Mouse (Mus musculus) small intestine, adult 10 weeks (tissue): ENCODE measurements around the gene Uso1. TPM values are rescaled to one million over a fixed set of nuclear protein-coding genes. Genes with fewer than 3 reads are reported as not detected.

ENCODE experiments used
- polyA plus RNA-seq: library from polyadenylated mRNA; stranded (reverse); fragments of 350-450 nt; fragmentation: Illumina TruSeq; extraction: RNeasy Lipid Tissue Mini Kit (QIAGEN cat#74804); gene quantifications from one replicate; pipeline ENCODE4 v1.2.3, GENCODE M21; 2014; ENCODE audit warnings: low replicate concordance

The Uso1 gene
- polyA plus RNA-seq, result 236 TPM

DNA sequence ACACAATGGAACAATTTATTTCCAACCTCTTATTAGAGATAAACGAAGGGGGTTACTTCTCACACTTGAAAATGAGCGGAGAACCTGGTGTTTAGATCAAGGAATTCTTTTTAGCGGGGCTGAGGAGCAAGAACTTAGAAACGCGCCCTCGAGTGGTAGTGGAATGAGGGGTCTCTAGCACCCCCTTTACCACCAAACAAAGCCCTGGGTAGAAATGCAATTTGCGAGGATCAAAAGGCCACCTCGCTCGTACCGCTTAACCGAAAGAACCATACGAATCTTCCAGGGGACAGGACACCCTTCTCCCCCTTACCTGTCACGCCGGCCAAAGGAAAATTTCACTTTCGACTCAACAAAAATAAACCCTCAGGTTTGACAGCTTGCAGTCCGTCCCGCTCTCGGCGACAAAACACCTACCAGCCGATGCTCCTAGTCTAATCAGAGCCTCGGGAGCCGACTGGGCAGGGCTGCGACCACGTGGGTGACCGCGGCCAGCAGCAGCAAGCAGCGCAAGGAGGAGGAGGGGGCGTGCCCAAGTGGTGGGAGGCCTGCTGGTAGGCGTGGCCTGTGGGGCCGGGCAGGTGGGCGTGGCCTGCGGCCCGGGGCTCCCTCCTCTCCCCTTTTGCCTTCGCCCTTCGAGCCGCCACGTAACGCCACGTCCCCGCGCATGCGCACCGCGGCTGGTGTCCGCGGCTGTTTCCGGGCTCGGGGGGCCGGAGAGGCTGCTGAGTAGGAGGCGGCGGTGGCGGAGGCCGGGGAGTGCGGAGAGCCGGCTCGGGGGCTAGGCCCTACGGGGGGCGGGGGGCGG is at the start of gene Uso1:
TSS of gene Uso1 (plus strand) at position 700 of the 808 bp plus-strand sequence.

DNA sequence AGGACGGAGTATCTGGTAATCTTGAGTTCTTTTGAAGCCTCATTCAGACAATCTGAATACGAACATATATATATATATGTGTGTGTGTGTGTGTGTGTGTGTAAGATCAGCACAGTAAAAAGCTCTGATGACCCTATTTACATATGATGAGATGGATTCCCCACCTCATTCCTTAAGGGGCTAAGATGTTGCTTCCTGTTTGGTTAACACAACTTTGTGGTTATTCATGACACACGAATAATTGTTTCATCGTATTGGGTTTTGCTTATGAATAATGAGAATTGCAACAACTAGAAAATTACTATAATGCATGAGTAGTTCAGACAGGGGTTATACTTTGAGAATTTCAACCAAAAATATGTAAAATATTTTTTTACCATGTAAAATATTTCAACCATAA is 77.6 kb downstream of the Uso1 start, which contains the start of gene U90926:
TSS of gene U90926 (minus strand) at position 101 of the 400 bp plus-strand sequence.

Other genes starting within 250 kb of the Uso1 start
- gene Rchy1, start 174.9 kb upstream of the Uso1 start, polyA plus RNA-seq, result 77.9 TPM
- not detected for gene Odaph, start 150.5 kb upstream of the Uso1 start, polyA plus RNA-seq
- 6.9 TPM for gene Cdkl2, start 94.1 kb upstream of the Uso1 start, polyA plus RNA-seq
- 235 TPM for gene G3bp2, start 54.2 kb upstream of the Uso1 start, polyA plus RNA-seq
- gene U90926, start 77.5 kb downstream of the Uso1 start, polyA plus RNA-seq, result not detected
- 1.4 TPM for gene Ppef2, start 118.3 kb downstream of the Uso1 start, polyA plus RNA-seq
- gene Naaa, start 140.2 kb downstream of the Uso1 start, polyA plus RNA-seq, result 21.5 TPM
- gene Sdad1, start 172.5 kb downstream of the Uso1 start, polyA plus RNA-seq, result 18.6 TPM
- gene Cxcl9, start 190.1 kb downstream of the Uso1 start, polyA plus RNA-seq, result 16.9 TPM
- gene Art3, start 193.9 kb downstream of the Uso1 start, polyA plus RNA-seq, result 10.9 TPM
- gene Cxcl10, start 211.0 kb downstream of the Uso1 start, polyA plus RNA-seq, result 10.5 TPM